Mouse (Mus musculus) embryo, embryonic 9.5 days (tissue): ENCODE results near the gene Cwf19l1.
"Not testable (repeated sequence)": the region's sequence is repeated elsewhere in the genome, so short reads cannot be mapped to it uniquely, and the experiment has no call there.

ENCODE experiments used
- DNase-seq: peaks from one replicate; pipeline ENCODE4 v3.0.0-alpha.2; 2017; ENCODE audit errors: extremely low spot score

Cwf19l1 gene

GRCm38 (mm10) chr19:44135072-44135959 lies at the start of gene Cwf19l1:
Gene Cwf19l1, minus strand, starts transcription at chr19:44135876.
- DNase-seq, result peak; percentile 88

DNA sequence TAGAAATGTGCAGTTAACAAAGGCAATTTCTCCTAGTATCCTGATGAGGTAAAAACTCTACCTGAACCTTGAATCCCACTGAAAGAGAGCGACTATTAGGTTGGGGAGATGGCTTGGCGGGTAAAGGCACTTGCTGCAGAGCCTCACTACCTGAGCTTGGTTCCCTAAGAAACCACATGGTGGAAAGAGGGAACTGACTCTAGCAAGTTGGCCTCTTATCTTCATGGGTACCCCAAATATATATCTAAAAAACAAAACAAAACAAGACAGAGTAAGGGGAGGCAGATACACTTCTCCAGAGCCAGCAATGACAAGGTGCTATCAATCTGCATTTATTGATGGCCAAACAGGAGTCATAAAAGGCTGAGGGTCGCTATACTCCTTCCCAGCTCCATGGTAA lies 48.3 kb upstream of the Cwf19l1 start:
- DNase-seq, result no peak

DNA sequence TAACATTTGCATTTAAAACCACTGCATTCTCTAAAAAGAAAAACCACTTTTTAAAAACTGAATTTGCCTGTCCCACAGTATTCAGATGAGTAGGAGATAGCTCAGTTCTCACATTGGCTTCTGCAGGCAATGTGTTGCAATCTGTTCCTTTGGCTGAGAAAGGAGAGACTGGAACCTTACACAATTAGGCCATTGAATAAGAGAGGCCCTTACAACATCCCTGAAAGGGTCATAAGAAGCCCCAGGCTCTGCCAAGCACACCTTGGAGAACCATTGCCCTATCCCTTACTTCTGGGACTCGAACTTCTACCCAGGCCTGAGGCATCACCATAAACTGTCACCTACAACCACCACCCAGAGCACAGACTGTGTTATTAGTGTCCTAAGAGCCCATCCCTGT lies 44.8 kb upstream of the Cwf19l1 start:
- DNase-seq, result no peak

DNA sequence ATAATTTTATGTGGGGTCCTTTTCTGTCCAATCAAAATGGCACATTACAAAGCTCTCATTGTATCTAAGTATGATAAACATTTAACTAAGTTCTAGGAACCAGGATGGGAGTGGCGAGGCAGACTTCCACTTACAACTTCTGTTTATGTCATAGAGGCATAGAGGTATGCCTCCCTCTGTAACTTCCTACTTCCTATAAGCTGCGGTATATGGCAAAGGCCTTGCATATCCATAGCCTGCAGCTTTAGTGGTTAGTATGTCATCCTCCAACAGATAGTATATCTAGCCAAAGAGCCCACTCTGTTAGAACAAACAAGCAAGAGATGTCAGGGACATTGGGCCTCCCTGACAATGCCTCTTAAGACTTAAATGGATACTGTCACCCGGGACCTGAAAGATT lies 41.1 kb upstream of the Cwf19l1 start:
- no peak for DNase-seq

GRCm38 (mm10) chr19:44174835-44175234 lies 39.2 kb upstream of the Cwf19l1 start:
- DNase-seq, result no peak

GRCm38 (mm10) chr19:44161515-44161914 lies 25.8 kb upstream of the Cwf19l1 start:
- DNase-seq, result peak; percentile 22

DNA sequence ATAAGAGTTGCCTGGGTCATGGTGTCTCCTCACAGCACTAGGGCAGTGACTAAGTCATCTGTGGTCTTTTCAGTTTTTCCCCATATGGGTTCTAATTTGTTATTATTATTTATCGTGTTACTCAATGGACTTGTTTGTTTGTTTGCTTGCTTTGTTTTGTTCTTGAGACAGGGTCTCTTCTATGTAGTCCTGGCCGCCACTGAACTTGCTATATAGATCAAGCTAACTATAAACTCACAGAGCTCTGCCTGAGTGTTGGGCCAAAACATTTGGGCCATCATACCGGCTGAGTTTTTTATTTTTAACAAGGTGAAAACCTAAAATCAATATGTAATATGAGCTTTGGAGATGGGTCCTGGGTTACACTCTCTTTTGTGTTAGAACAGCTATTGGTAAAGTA lies 23.7 kb upstream of the Cwf19l1 start:
- DNase-seq, result no peak

GRCm38 (mm10) chr19:44157005-44157404 lies 21.3 kb upstream of the Cwf19l1 start:
- DNase-seq, result no peak

GRCm38 (mm10) chr19:44153781-44154180 lies 18.1 kb upstream of the Cwf19l1 start:
- DNase-seq, result no peak

DNA sequence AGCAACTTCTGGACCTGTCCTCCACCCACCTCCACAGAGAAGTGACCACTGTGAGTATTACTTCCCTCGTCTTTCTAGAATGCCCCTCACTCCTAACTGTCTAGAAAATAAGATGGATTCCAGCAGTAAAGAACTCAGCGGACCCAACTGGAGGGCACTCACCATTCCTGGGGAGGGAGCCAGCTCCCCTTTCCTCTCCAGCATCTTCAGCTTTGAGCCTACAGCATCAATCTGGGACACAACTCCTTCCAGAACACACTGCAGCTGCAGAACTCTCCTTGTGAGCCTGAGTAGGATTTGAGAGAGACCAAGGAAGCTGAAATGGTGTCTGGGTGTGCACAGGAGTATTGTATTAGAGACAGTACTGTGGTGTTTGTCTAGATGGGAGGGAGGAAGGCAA lies 13.3 kb upstream of the Cwf19l1 start:
- no peak for DNase-seq

GRCm38 (mm10) chr19:44148345-44148744 lies 12.7 kb upstream of the Cwf19l1 start:
- DNase-seq, result no peak

DNA sequence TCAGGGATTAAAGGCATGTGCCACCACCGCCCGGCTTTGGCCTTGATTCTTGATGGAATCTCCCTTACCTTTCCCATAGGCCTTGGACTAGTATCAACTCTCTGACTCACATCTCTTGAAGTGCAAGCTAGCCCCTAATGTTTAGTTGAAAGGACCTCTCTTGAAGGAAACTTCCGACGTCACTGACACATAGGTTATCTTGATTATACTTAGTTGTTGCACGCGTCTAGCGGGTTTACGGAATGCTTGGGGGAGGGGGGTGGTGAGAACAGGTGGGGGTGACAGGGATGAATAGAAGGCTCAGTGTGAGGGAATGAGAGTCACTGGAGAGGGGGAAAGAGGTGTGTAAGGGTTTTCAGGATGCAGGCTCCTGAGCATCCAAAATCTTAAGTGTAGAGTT lies 11.3 kb upstream of the Cwf19l1 start:
- DNase-seq, result no peak

DNA sequence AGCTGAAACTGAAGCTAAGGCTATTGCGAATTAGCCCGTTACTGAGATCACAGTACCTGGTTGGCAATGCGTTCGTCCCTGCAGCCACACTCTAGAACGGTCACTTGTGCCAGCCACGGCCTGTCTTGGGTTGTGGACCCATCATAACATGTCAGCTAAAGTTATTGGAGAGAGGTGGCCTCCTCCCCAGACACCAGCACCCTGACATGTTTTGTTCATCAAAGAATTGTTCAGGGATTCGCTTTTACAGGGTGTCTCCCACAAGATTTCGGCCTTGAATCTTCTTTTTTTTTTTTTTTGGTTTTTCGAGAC lies 10.8 kb upstream of the Cwf19l1 start:
- DNase-seq, result no peak

GRCm38 (mm10) chr19:44145702-44146567 lies 10.3 kb upstream of the Cwf19l1 start, which contains the start of gene Bloc1s2:
Gene Bloc1s2, minus strand, starts transcription at chr19:44146446.
- peak; percentile 85 for DNase-seq

- DNase-seq, result no peak
Observed at GRCm38 (mm10) chr19:44144366-44144765, 8.7 kb upstream of the Cwf19l1 start.

GRCm38 (mm10) chr19:44135960-44136485 lies 347 bp upstream of the Cwf19l1 start:
- DNase-seq, result peak; percentile 22

GRCm38 (mm10) chr19:44132917-44133316 lies 2.8 kb downstream of the Cwf19l1 start:
- DNase-seq, result no peak

DNA sequence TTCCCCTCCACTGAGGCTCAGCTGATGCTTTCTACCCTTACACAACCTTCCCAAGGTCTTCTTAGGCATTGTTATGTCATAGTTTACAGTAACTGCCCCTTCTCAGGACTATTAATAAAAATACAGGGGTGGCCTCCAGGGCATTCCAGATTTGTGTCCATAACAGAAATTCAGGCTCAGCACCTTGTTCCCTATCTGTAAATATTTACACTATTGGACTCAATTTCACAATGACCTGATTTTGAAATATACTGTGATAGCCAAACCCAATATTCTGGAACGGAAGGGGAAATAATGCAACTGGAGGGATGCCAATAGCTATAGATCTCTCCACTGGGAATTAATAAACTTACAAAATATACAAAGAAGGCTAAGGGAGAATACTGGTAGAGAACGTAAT lies 7.1 kb downstream of the Cwf19l1 start:
- no peak for DNase-seq

- no peak for DNase-seq
Observed at GRCm38 (mm10) chr19:44127729-44128497, 7.8 kb downstream of the Cwf19l1 start.

DNA sequence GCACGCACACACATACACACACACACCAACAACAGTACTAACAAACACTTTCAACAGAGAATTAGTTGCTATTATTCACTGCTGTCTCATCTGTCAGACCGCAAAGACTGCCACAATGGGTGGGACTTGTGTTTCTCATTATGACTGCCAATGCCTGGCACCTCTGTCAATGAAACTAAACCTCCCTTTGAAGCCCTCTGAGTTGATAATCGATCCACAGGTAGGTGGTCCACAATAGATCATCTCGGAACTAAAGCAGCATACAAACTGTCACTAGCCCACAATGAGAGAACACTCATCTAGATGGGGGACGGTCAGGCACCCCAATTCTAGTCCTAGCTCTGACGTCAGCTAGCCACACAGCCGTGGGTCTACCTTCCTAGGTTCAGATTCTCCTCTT lies 14.5 kb downstream of the Cwf19l1 start:
- DNase-seq, result no peak

GRCm38 (mm10) chr19:44120686-44121085 lies 15.0 kb downstream of the Cwf19l1 start:
- DNase-seq, result not testable (repeated sequence)

DNA sequence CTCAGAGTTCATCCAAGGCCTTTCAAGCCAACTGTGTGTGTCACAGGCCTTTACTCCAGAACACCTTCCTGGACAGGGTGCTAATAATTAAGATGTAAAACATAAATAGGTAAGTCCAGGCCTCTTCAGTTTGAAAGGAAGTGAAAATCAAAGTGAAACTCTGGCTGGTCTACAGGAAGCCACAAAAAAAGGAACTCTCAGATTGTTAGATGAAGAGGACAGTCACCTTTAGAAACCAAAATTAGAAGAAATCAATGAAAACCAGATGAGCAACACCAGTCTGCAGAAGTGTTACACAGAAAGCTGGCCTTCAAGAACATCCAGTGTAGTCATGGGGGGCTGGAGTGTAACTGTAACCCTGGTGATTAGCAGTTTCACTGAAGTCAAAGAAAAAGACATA lies 17.9 kb downstream of the Cwf19l1 start:
- no peak for DNase-seq
